Mouse (Mus musculus) cortical plate, adult 2 months (tissue): Measurements from ENCODE around the gene Ncam1. TPM values are rescaled to one million over a fixed set of nuclear protein-coding genes. Genes with fewer than 3 reads are reported as not detected.

ENCODE experiments used
- H3K27ac ChIP-seq: fragments of 200-500 bp; 2 replicates; pipeline ENCODE4 v1.5.1; 2012; ENCODE audit warnings: low read length, control low read depth, inconsistent platforms; ENCODE audit not compliant: insufficient read depth
- H3K4me1 ChIP-seq: fragments of 200-500 bp; 2 replicates; pipeline ENCODE4 v1.6.1; 2011; ENCODE audit warnings: low read length; ENCODE audit not compliant: control insufficient read depth, insufficient read depth
- H3K4me3 ChIP-seq: fragments of 200-500 bp; 2 replicates; pipeline ENCODE4 v1.5.1; 2011; ENCODE audit warnings: mild to moderate bottlenecking, low read length, control low read depth; ENCODE audit not compliant: insufficient read depth
- CTCF ChIP-seq: fragments of 200-500 bp; IDR thresholded peaks from 2 replicates; pipeline ENCODE4 v1.5.1; 2011; ENCODE audit warnings: mild to moderate bottlenecking, control low read depth, low read length; ENCODE audit not compliant: insufficient read depth; ENCODE audit errors: extremely low read depth
- POLR2A ChIP-seq: fragments of 200-500 bp; IDR thresholded peaks from 2 replicates; pipeline ENCODE4 v1.6.1; 2011; ENCODE audit warnings: mild to moderate bottlenecking, low read length, control low read depth; ENCODE audit not compliant: insufficient read depth; ENCODE audit errors: extremely low read depth
- polyA plus RNA-seq: library from polyadenylated mRNA; depleted of rRNA; stranded (reverse); fragments of >200 nt; gene quantifications from 2 replicates; pipeline ENCODE4 v1.2.3, GENCODE M21; 2012

The Ncam1 gene
- polyA plus RNA-seq, 1 experiment, result 112 TPM

DNA sequence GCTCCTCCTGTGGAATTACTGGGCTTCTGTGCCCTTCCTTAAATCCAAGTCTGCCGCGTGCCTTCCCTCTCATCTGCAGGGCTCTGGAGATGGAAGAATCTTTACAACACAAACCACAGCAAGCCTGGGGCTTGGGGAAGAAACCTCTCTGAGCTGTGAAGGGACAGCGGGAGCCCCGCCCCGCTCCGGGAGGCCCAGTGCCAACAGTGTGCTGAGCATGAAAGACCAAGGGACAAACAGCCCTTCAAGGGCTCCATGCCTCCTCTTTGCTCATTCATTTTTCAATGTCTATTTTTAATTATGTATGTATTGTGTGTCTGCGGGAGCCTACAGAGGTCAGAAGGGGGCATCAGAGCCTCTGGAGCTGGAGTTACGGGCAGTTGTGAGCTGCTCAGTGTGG, 271.4 kb downstream of the Ncam1 start:
- TF ChIP-seq POLR2A (no peak), CTCF (no peak)
- H3K27ac ChIP-seq, result no peak overlapping the region
- no peak overlapping the region for H3K4me3 ChIP-seq
- no peaks in the 10 kb centered on the region for H3K4me1 ChIP-seq

DNA sequence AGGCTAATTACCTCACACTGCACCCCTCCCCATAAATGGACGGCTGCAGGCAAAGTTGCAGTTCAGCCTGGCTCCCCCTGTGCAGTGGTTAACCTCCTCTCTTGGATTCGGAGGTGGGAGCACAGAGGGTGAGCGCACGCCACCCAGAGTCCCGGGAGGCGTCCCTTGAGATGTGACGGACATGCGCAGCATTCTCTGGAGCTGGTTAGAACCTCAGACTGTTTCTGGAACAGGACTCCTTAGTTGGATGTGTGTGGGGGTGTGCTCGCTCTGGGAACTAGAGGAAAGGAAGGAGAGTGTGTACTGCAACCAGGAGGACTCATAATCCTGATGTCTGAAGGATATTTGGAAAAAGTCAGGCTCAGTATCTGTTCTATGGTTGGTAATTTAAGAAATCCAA, 274.0 kb downstream of the Ncam1 start:
- Histone ChIP-seq H3K27ac (no peak overlapping the region), H3K4me3 (no peak overlapping the region), H3K4me1 (no peaks in the 10 kb centered on the region)
- no peak for TF ChIP-seq CTCF
- TF ChIP-seq POLR2A, result no peak

DNA sequence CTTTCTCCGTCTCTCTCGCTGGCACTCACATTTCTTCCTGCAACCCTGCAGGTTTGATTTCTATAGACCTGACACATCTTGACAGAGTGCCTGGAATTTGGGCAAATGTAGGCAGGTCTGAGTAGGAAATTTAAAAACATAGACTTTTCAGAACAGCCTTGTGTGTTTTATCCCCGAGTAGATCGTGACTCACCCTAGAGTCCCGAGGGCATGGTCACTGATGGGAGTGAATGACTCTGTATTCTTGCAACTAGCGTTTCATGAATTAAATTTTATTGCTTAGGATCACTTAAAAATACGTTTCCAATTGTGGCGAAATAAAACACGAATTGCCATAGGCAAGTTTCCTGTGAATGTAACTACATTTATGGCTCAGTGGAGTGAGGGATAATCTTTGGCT, 274.8 kb downstream of the Ncam1 start:
- no peak for TF ChIP-seq POLR2A
- TF ChIP-seq CTCF, result no peak
- Histone ChIP-seq H3K27ac (no peak overlapping the region), H3K4me1 (no peaks in the 10 kb centered on the region), H3K4me3 (no peak overlapping the region)

DNA sequence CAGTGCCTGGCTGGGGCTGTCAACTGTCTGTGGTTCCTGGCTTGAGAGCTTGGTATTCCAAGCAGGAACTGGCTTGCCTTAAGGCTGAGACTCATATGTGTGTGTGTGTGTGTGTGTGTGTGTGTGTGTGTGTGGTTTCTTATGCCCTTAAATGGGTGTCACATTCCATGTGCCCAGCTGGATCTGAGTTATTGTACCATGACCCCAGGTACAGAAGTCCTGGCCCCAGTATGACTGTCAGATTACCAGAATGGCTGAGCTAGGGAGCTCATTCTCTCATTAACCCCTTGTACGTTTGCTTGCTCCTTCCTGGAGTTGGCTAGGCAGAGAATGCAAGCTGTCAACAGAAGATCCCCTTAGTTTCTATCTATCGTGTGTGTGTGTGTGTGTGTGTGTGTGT, 284.4 kb downstream of the Ncam1 start:
- H3K27ac ChIP-seq, result no peak overlapping the region
- H3K4me3 ChIP-seq, result no peak overlapping the region
- no peaks in the 10 kb centered on the region; the same call in none of the 2 replicates for H3K4me1 ChIP-seq
- TF ChIP-seq POLR2A (no peak), CTCF (no peak)

DNA sequence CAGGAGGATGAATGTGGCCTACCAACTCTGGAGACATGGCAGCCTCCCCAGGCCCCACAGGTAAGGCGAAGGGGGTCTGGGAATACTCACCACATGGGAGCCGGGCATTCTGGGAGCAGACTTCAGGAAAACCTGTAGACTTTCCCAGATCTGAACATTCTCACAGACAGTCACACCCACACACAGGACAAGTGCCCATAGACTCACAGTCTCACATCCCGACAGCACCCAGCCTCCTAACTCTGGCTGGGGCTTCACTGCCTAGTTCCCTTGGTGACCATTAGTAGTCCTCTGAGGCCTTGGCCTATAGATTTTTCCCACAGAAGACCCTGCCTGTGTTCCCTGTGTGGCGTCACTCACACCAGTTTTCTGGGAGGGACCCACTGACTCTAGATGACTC, 288.1 kb downstream of the Ncam1 start:
- Histone ChIP-seq H3K4me1 (no peaks in the 10 kb centered on the region; the same call in none of the 2 replicates), H3K27ac (no peak overlapping the region), H3K4me3 (no peak overlapping the region)
- TF ChIP-seq CTCF (no peak), POLR2A (no peak)

DNA sequence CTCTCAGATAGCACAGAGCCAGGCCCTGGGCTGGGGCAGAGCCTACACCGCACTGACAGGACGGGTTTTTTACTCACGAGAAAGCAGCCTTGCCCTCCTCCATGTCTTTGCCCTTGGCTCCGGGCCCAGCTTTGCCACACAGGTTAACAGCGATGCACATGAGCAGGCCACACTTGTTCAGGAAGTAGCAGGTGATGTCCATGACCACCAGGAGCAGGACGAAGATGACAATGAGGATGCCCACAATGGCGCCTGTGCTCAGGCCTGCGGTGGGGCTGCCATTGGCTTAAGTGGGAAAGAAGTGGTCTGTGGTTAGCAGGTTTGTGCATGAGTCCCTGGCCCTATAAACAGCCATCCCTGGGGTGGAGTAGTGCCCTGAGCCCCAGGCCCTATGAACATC, 289.1 kb downstream of the Ncam1 start:
- Histone ChIP-seq H3K4me3 (no peak overlapping the region), H3K27ac (no peak overlapping the region), H3K4me1 (no peaks in the 10 kb centered on the region; the same call in none of the 2 replicates)
- no peak for TF ChIP-seq CTCF
- no peak for TF ChIP-seq POLR2A

DNA sequence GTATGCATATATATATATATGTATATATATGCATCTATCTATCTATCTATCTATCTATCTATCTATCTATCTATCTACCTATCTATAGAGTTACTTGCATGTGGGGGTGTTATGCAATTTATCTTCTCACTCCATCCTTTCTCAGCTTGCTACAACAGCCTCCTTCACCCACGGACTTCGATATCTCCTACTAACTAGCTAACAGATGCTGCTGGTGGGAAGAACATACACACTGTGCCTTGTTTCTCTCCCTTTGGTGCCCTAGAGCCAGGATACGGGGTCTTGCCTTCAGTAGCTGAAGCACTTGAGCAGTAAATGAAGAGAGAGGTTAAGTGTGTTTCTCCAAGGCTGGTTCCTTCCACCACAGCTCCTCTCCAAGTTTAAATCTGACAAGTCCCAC, 289.6 kb downstream of the Ncam1 start:
- TF ChIP-seq POLR2A, result no peak
- TF ChIP-seq CTCF, result no peak
- Histone ChIP-seq H3K4me1 (no peaks in the 10 kb centered on the region; the same call in none of the 2 replicates), H3K4me3 (no peak overlapping the region), H3K27ac (no peak overlapping the region)

DNA sequence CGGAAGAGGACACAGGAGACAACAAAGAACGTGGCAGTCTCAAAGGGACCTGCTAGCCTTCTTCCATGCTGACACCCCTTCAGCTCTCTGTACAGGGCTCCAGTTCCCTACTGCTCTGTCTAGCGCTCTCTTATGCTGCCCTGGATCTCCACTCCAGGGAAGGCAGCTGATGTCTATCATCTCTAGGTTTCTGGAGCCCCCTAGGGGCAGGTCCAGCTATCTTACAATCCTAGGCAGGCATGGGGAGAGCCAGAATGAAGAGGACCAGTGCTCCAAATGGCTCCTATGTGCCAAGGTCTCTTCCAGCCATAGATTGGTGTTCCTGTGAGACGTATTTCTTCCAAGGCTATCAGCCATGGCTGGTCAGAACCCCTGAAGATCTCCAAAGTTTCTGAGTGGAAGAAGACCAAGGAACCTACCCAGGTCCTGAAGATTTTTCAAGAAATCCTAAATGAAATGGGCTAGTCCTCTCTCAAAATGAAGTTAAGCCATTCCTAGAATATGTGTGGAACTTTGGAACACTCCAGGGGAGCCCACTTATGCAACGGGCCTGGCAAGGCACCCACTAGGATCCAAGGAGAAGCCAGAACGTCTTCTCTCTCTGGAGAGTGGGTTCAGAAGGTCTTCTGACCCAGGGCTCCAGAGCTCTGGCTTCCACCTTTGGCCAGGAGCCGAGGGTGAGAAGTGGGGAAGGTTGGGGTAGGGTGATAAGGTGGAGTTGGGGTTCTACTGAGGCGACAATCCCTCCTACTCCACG, 290.7 kb downstream of the Ncam1 start:
- TF ChIP-seq POLR2A (no peak), CTCF (peak; percentile 17; the same call in 1 of the 2 replicates)

DNA sequence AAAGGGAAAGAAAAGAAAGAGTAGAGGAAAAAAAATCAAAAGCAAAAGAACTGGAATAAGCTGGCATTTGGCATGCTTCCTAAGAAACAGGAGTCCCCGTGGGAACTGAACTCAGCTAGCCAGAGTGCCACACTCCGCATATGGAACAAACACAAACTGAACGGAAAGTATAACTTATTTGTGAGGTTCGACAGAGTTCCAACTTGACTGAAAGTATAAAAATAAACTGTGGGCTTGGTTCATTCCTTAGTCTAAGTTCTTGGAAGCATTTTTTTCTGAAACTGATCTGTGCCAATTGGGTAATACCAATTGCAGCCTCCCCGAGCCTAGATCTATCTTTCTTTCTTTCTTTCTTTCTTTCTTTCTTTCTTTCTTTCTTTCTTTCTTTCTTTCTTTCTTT, 294.1 kb downstream of the Ncam1 start:
- Histone ChIP-seq H3K4me1 (no peaks in the 10 kb centered on the region; the same call in 1 of the 2 replicates), H3K4me3 (no peak overlapping the region), H3K27ac (no peak overlapping the region)
- no peak for TF ChIP-seq CTCF
- no peak for TF ChIP-seq POLR2A

More for the DNA sequence above, 290.7 kb downstream of the Ncam1 start:
- Histone ChIP-seq H3K27ac (no peak overlapping the region), H3K4me1 (no peaks in the 10 kb centered on the region; the same call in none of the 2 replicates), H3K4me3 (no peak overlapping the region)

DNA sequence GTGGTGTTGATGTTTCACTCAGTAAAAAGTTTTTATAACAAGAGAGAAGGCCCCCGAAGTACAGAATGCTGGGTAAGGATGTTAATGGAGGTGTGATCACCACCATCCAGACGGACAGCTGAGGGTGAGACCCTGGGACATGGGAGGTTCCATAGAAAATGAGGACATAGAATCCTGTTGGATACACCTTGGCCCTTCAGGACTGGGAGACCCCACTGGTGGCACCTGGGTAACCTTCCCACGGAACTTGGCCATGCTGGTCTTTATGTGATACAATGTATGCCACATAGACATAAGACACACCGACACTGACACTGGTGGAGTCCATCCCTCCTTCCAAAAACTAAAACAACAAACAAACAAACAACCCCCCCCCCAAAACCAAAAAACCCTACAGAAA, 296.5 kb downstream of the Ncam1 start:
- H3K27ac ChIP-seq, result no peak overlapping the region
- TF ChIP-seq CTCF (no peak), POLR2A (no peak)
- no peaks in the 10 kb centered on the region for H3K4me1 ChIP-seq
- H3K4me3 ChIP-seq, result no peak overlapping the region
